Mouse (Mus musculus): Measurements from ENCODE around the gene Hivep2.

Gene Hivep2

GRCm38 (mm10) chr10:14050586-14050985 lies 84.7 kb downstream of the Hivep2 start:
- DNase-seq = no peak

GRCm38 (mm10) chr10:14052109-14052689 lies 86.3 kb downstream of the Hivep2 start:
- no peak for DNase-seq

GRCm38 (mm10) chr10:14054860-14055259 lies 89.0 kb downstream of the Hivep2 start:
- DNase-seq = no peak

- DNase-seq = peak; percentile 88
Observed at GRCm38 (mm10) chr10:14055533-14055981, 89.7 kb downstream of the Hivep2 start.

- DNase-seq = no peak
Observed at GRCm38 (mm10) chr10:14056057-14056456, 90.2 kb downstream of the Hivep2 start.

GRCm38 (mm10) chr10:14056584-14057451 lies 90.9 kb downstream of the Hivep2 start:
- peak; percentile 88 for DNase-seq

GRCm38 (mm10) chr10:14057841-14058605 lies 92.1 kb downstream of the Hivep2 start:
- no peak for DNase-seq

GRCm38 (mm10) chr10:14058742-14059141 lies 92.9 kb downstream of the Hivep2 start:
- DNase-seq = no peak

GRCm38 (mm10) chr10:14059581-14059980 lies 93.7 kb downstream of the Hivep2 start:
- DNase-seq = no peak

GRCm38 (mm10) chr10:14060302-14060701 lies 94.4 kb downstream of the Hivep2 start:
- DNase-seq = no peak

GRCm38 (mm10) chr10:14063226-14063625 lies 97.4 kb downstream of the Hivep2 start:
- DNase-seq = no peak

GRCm38 (mm10) chr10:14064759-14065395 lies 99.0 kb downstream of the Hivep2 start:
- no peak for DNase-seq

- no peak for DNase-seq
Observed at GRCm38 (mm10) chr10:14067802-14068201, 101.9 kb downstream of the Hivep2 start.

- DNase-seq = no peak
Observed at GRCm38 (mm10) chr10:14070498-14071079, 104.7 kb downstream of the Hivep2 start.

GRCm38 (mm10) chr10:14072504-14072903 lies 106.6 kb downstream of the Hivep2 start:
- no peak for DNase-seq

GRCm38 (mm10) chr10:14075767-14076166 lies 109.9 kb downstream of the Hivep2 start:
- no peak for DNase-seq

GRCm38 (mm10) chr10:14076880-14077279 lies 111.0 kb downstream of the Hivep2 start:
- no peak for DNase-seq

GRCm38 (mm10) chr10:14080830-14081229 lies 115.0 kb downstream of the Hivep2 start:
- no peak for DNase-seq

- no peak for DNase-seq
Observed at GRCm38 (mm10) chr10:14081824-14082223, 115.9 kb downstream of the Hivep2 start.

- DNase-seq = peak; percentile 90
Observed at GRCm38 (mm10) chr10:14082275-14082674, 116.4 kb downstream of the Hivep2 start.

GRCm38 (mm10) chr10:14085241-14085659 lies 119.4 kb downstream of the Hivep2 start:
- peak; percentile 65 for DNase-seq

GRCm38 (mm10) chr10:14085882-14086515 lies 120.1 kb downstream of the Hivep2 start:
- no peak for DNase-seq
